In genomic region chr17:29813328-29813727, GRCm38 (mm10) we compare ENCODE assay signal across 20 mouse cellular contexts.
DNase-seq lines count a peak whose midpoint lies in the region; ATAC-seq and TF ChIP-seq lines count a peak whose summit lies in the region.
"Had no signal": no experiment of that assay in that cellular context is flagged by ENCODE, and none has a peak within 500 bp of the region (broad histone marks: within the 10 kb centered on the region; RNA-seq: fewer than 3 reads in every experiment).

No protein-coding gene starts in this region.

- H3K4me1 ChIP-seq in liver, embryonic 12.5 days, result peaks cover 23% of the 10 kb centered on the region
- no peaks in the 10 kb centered on the region for H3K4me1 ChIP-seq in liver, postnatal 0 days (ENCODE audit: insufficient read depth)
- peaks cover 45% of the 10 kb centered on the region for H3K4me1 ChIP-seq in E14TG2a.4 (replicated peaks; ENCODE audit: low read depth, low read length)
- peaks cover 20% of the 10 kb centered on the region for H3K4me1 ChIP-seq in liver, embryonic 13.5 days (replicated peaks)

- TF ChIP-seq EP300 in liver, postnatal 0 days (IDR thresholded peaks at IDR 0.05; ENCODE audit: low read depth), result no peak

- H3K4me2 ChIP-seq in liver, embryonic 12.5 days, result peak overlapping the region; percentile 44
- no peak overlapping the region for H3K4me2 ChIP-seq in liver, postnatal 0 days (ENCODE audit: low read depth, low read length)
- peak overlapping the region; percentile 23; the same call in 1 of the 2 replicates for H3K4me2 ChIP-seq in liver, embryonic 13.5 days
- H3K4me2 ChIP-seq: embryonic facial prominence, embryonic 12.5 days; hindbrain, embryonic 14.5 days; neural tube, embryonic 12.5 days had no signal

- no peak for TF ChIP-seq CTCF in liver, postnatal 0 days (IDR thresholded peaks at IDR 0.05; ENCODE audit: low read depth)
- no peak for TF ChIP-seq CTCF in E14TG2a.4 (conservative IDR thresholded peaks at IDR 0.05; ENCODE audit: low read length)

- no peak for ATAC-seq in liver, embryonic 12.5 days
- no peak for ATAC-seq in liver, postnatal 0 days
- ATAC-seq in liver, embryonic 13.5 days (ENCODE audit: low read depth), result peak; percentile 71
- ATAC-seq: forebrain, embryonic 14.5 days had no signal

- no peak overlapping the region for H3K27ac ChIP-seq in liver, embryonic 12.5 days
- H3K27ac ChIP-seq in liver, postnatal 0 days (ENCODE audit: low read depth), result no peak overlapping the region
- no peak overlapping the region for H3K27ac ChIP-seq in liver, embryonic 13.5 days
- H3K27ac ChIP-seq: embryonic facial prominence, embryonic 12.5 days; heart, adult 2 months; hindbrain, embryonic 14.5 days; midbrain, embryonic 10.5 days; neural tube, embryonic 12.5 days had no signal

- WGBS in liver, embryonic 12.5 days (ENCODE audit: insufficient replicate concordance), result 21% methylated on average over 4 of the region's 4 CpGs
- WGBS in liver, postnatal 0 days (ENCODE audit: insufficient replicate concordance), result 18% methylated on average over 4 of the region's 4 CpGs
- 15% methylated on average over 4 of the region's 4 CpGs for WGBS in liver, embryonic 13.5 days (ENCODE audit: insufficient replicate concordance)

- H3K9ac ChIP-seq in liver, embryonic 12.5 days, result no peak overlapping the region
- no peak overlapping the region for H3K9ac ChIP-seq in liver, postnatal 0 days (replicated peaks)
- H3K9ac ChIP-seq in liver, embryonic 13.5 days, result no peak overlapping the region
- H3K9ac ChIP-seq: embryonic facial prominence, embryonic 12.5 days; hindbrain, embryonic 14.5 days; neural tube, embryonic 12.5 days had no signal

- no peaks in the 10 kb centered on the region for H3K9me3 ChIP-seq in liver, embryonic 12.5 days (replicated peaks)
- H3K9me3 ChIP-seq in liver, postnatal 0 days (ENCODE audit: low read length), result no peaks in the 10 kb centered on the region
- H3K9me3 ChIP-seq in E14TG2a.4 (ENCODE audit: low read length), result no peaks in the 10 kb centered on the region
- no peaks in the 10 kb centered on the region for H3K9me3 ChIP-seq in liver, embryonic 13.5 days (replicated peaks)
- H3K9me3 ChIP-seq: embryonic facial prominence, embryonic 12.5 days; midbrain, embryonic 10.5 days; neural tube, embryonic 12.5 days had no signal

- DNase-seq in liver, postnatal 0 days, result no peak
- DNase-seq in ES-CJ7 (ENCODE audit: low read depth, low spot score), result peak; percentile 86
- no peak for DNase-seq in liver, embryonic 13.5 days
- DNase-seq in cerebellum, adult 18-20 months, result no peak
- DNase-seq in adrenal gland, postnatal 25 days, result no peak
- DNase-seq: adrenal gland, adult 2 months; cerebellum, adult 9-11 months; gastrocnemius, postnatal 14 days; heart, adult 2 months; heart, postnatal 36 days; lung, postnatal 10 days; thymus, postnatal 25 days had no signal

- no peak overlapping the region for H3K4me3 ChIP-seq in liver, embryonic 12.5 days
- no peak overlapping the region for H3K4me3 ChIP-seq in liver, postnatal 0 days (ENCODE audit: low read depth, low read length)
- H3K4me3 ChIP-seq in E14TG2a.4 (replicated peaks; ENCODE audit: low read length), result peak overlapping the region; percentile 30
- no peak overlapping the region for H3K4me3 ChIP-seq in liver, embryonic 13.5 days (replicated peaks)
- H3K4me3 ChIP-seq: embryonic facial prominence, embryonic 12.5 days; erythroblast, embryonic 14.5 days; heart, adult 2 months; midbrain, embryonic 10.5 days; neural tube, embryonic 12.5 days had no signal

- peaks cover 33% of the 10 kb centered on the region; the same call in 1 of the 2 replicates for H3K27me3 ChIP-seq in liver, embryonic 12.5 days (replicated peaks)
- peaks cover 3% of the 10 kb centered on the region; the same call in 1 of the 2 replicates for H3K27me3 ChIP-seq in liver, postnatal 0 days (ENCODE audit: insufficient read depth, low read length)
- H3K27me3 ChIP-seq in E14TG2a.4 (ENCODE audit: insufficient read depth, low read length), result peaks cover 10% of the 10 kb centered on the region
- 0 out of 2 replicates have a peak, but pooled peaks cover 22% of the 10 kb centered on the region for H3K27me3 ChIP-seq in liver, embryonic 13.5 days
- H3K27me3 ChIP-seq: embryonic facial prominence, embryonic 12.5 days; neural tube, embryonic 12.5 days had no signal

- H3K36me3 ChIP-seq in liver, embryonic 12.5 days, result no peaks in the 10 kb centered on the region
- no peaks in the 10 kb centered on the region for H3K36me3 ChIP-seq in liver, postnatal 0 days (replicated peaks; ENCODE audit: insufficient read depth, low read length)
- no peaks in the 10 kb centered on the region for H3K36me3 ChIP-seq in E14TG2a.4 (ENCODE audit: insufficient read depth, low read length)
- H3K36me3 ChIP-seq in liver, embryonic 13.5 days, result no peaks in the 10 kb centered on the region
- H3K36me3 ChIP-seq: embryonic facial prominence, embryonic 12.5 days; midbrain, embryonic 10.5 days; neural tube, embryonic 12.5 days had no signal
